Mouse (Mus musculus): ENCODE results near the gene Arl10.

Gene Arl10

GRCm38 (mm10) chr13:54616307-54616706, 41.5 kb downstream of the Arl10 start:
- DNase-seq (ENCODE audit: low spot score) = no peak

DNA sequence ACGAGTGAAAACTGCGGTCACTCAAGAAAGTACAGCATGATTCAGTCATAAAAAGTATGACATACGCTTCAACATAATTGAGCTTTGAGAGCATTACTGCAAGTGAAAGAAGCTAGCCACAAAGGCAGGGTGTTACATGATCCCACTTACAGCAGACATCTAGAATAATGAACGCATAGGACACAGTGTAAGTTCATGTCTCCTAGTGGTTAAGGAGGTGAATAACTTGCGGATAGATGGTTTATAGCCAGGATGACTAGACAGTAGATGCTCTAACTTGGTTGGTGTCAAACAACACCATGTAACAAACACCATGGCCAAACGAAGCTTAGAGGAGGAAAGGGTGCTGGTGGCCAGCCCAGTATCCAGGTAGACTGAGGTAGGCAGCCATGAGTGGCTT, 42.2 kb downstream of the Arl10 start:
- DNase-seq (ENCODE audit: low spot score) = no peak

DNA sequence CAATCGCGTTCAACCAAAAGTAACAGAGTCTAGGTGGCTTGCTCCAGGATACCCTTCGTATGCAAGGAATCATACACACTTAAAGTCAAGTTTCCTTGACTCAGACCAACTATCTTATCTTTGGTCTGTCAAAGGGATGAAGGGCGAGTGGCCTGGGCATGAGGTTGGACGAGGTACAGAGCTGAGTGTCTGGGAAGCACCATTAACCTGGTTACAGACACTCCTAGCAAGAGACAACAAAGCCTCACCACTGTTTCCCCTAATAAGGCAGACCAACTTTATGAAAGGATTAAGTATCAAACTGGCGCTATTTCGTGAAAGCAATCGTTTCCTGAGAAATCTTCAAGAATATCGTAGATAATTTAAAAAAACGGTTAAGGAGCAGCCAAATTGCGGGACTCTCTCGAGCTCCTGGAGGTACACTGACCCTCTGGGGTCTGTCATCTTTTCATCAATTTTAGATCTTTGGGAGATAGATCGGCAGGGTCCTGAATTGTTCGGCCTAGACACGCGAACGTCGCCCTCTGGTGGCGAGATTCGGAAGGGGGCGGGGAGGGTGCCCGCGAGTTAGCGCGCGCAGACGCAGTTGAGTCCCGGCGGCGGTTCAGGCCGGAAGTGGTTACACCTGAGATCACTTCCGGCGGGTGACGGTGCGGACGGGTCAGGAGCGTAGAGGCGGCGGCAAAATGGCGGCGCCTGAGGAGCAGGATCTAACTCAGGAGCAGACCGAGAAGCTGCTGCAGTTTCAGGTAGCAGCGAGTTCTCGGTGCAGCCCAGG, 46.5 kb downstream of the Arl10 start, which contains the start of gene Faf2:
Gene Faf2 (plus strand): TSS at position 630 of the 778 bp plus-strand sequence.
- DNase-seq (ENCODE audit: low spot score) = peak; percentile 95

DNA sequence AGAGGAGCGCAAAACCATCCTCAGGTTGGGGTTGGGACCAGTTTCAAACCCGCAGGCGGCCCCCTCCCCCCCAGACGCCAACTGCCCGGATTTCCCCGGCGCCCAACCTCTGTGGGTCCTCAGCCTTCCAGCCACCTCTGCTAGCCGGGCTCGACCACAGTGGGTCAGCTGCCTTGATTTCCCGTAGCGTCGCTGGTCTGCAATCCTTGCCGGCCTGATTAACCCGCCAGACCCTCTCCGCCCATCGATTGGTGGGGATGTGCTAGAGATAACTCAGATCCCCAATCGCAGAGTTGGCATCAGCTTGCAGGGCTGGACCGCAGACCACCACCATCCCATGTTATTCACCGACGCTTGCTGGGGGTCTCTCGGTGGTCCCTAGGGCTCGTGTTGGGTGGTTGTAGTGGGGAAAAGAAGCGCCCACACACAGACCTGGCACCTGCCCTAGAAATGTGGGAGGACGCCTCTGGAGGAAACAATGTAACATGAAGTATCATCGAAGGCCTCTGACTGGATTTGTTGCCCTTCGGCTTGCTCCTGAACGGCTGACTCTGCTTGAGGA, 47.2 kb downstream of the Arl10 start:
- DNase-seq (ENCODE audit: low spot score) = no peak

DNA sequence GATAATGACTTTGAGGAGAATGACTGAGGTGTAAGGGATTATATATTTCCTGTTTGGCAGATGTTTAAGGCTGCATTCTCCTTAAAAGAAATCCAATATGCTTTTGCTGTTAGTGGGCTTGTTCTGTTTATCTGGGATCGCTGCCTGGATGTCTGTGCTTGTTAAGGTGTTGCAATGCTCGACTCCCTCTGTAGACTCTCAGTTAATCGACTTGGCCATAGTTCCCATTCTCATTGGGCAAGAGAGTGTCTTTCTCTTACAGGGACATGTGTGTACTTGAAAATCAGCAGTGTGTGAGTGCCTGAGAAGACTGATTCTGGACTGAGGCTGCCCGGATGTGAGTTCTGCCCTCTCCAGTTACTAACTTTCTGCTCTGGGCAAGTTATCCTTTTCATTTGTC, 54.3 kb downstream of the Arl10 start:
- DNase-seq (ENCODE audit: low spot score) = no peak

Measured in yolk sac, embryonic 10.5 days (tissue).